ENCODE assay signal across 20 mouse cellular contexts in the genomic region with DNA sequence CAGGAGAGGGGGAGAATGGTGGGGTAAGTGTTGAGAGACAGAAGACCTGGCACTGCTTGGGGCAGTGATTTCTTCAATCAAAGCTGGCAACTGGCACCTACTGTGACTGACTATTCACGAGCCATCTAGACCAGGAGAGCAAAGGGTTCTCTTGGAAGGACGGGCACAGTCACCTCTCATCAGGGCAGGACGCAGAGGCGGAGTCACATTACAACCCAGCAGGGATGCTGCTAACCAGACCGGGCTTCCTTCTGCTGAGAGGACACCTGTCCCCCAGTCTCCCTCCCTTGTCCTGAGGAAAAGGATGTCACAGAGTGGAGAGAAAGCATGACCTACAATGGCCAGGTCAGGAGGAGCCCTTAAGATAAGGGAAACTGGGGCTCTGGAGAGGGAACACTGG.
"Had no signal": no experiment of that assay in that cellular context is flagged by ENCODE, and none has a peak within 500 bp of the region (broad histone marks: within the 10 kb centered on the region; RNA-seq: fewer than 3 reads in every experiment).

No protein-coding gene starts in this region.

- H3K27me3 ChIP-seq: limb, embryonic 12.5 days; limb, embryonic 15.5 days; midbrain, embryonic 12.5 days; neural tube, embryonic 13.5 days had no signal

- H3K27ac ChIP-seq: limb, embryonic 12.5 days; limb, embryonic 15.5 days; liver, embryonic 14.5 days; macrophage; midbrain, embryonic 12.5 days; neural tube, embryonic 13.5 days; stomach, postnatal 0 days had no signal

- H3K9ac ChIP-seq: limb, embryonic 12.5 days; limb, embryonic 15.5 days; liver, embryonic 14.5 days; liver, postnatal 0 days; lung, embryonic 14.5 days; midbrain, embryonic 12.5 days; neural tube, embryonic 13.5 days had no signal

- H3K9me3 ChIP-seq: limb, embryonic 12.5 days; limb, embryonic 15.5 days; midbrain, embryonic 12.5 days; neural tube, embryonic 13.5 days had no signal

- H3K4me2 ChIP-seq: limb, embryonic 12.5 days; limb, embryonic 15.5 days; liver, embryonic 11.5 days; lung, embryonic 14.5 days; midbrain, embryonic 12.5 days; neural tube, embryonic 13.5 days had no signal

- ATAC-seq: liver, postnatal 0 days; lung, postnatal 0 days; midbrain, embryonic 16.5 days had no signal

- DNase-seq: kidney, postnatal 14 days; kidney, postnatal 4 days; liver, postnatal 0 days; lung, embryonic 14.5 days; retina, postnatal 1 day; right cerebral cortex, postnatal 4 days; thymus, adult 2 months; thymus, postnatal 14 days; thymus, postnatal 4 days had no signal

- H3K36me3 ChIP-seq: midbrain, embryonic 12.5 days; neural tube, embryonic 13.5 days had no signal

- H3K4me3 ChIP-seq: limb, embryonic 12.5 days; limb, embryonic 15.5 days; midbrain, embryonic 12.5 days; myocyte; neural tube, embryonic 13.5 days had no signal
